Comparison of ENCODE assay signal across 8 mouse cellular contexts in the genomic region with DNA sequence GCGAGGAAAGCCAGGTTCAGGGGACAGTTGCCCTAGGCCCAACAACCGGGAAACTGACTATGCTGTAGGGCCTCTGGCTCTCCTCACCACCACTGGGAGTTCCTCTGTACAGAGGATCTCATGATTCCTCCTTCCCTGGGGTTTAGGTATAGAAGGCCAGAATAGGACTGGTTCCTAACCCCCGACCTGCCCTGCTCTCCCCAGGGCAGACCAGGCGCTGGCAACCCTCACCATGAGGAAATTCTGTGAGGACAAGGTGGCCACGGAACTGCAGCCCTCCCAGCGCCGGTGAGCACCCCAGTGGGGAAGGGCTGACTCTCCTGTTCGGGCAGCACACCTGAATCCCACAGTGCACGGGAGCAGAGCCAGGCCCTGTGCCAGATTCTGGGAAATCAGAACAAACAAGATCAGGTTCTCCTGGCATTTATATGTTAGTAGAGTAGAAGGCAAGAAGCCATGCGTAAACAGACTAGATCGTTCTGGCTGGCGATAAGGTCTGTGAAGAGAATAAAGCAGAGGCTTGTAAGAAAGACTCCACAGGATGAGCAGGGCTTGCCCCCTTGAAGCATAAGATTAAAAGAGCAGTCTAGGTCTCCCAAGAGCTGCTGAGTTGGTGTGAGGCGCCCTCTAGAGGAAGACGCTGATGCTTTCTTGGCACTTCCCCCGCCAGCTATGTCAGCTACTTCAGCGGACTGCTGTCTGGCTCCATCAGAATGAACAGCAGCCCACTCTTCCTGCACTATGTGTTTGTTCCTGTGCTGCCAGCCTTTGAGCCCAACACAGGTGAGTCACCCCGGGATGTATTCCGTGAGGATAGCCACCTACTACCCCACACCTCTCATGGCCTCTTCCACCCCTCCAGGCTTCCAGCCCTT. TPM values are rescaled to one million over a fixed set of nuclear protein-coding genes. Genes with fewer than 3 reads are reported as not detected.
DNase-seq lines count a peak whose midpoint lies in the region; ATAC-seq and TF ChIP-seq lines count a peak whose summit lies in the region.

No protein-coding gene starts in this region.

- no peak for TF ChIP-seq POLR2A in heart, adult 2 months (IDR thresholded peaks at IDR 0.05; ENCODE audit: insufficient read depth, low read depth, low read length)

- no peak overlapping the region for H3K4me2 ChIP-seq in kidney, embryonic 15.5 days
- no peak overlapping the region for H3K4me2 ChIP-seq in liver, embryonic 11.5 days
- H3K4me2 ChIP-seq in neural tube, embryonic 14.5 days (ENCODE audit: low read depth, low read length): no peak overlapping the region

- H3K27ac ChIP-seq in heart, adult 2 months: peak overlapping the region; percentile 22; the same call in 1 of the 2 replicates
- peak overlapping the region; percentile 58 for H3K27ac ChIP-seq in kidney, embryonic 15.5 days
- H3K27ac ChIP-seq in liver, embryonic 11.5 days (ENCODE audit: low read depth, low read length): no peak overlapping the region
- no peak overlapping the region for H3K27ac ChIP-seq in neural tube, embryonic 14.5 days (ENCODE audit: low read depth, low read length)

- no peaks in the 10 kb centered on the region for H3K79me2 ChIP-seq in heart, adult 2 months (replicated peaks; ENCODE audit: control insufficient read depth, insufficient read depth, low read length)

- WGBS in heart, adult 2 months: 41% methylated on average over 18 of the region's 18 CpGs
- WGBS in kidney, embryonic 15.5 days: 51% methylated on average over 18 of the region's 18 CpGs
- 56% methylated on average over 18 of the region's 18 CpGs for WGBS in liver, embryonic 11.5 days
- WGBS in neural tube, embryonic 14.5 days: 52% methylated on average over 18 of the region's 18 CpGs

- intact Hi-C loops in heart, adult 2 months (cut with DNase I): loop anchor here (2.0 to 10.0 kb wide), 2 partner anchors 38 to 296 kb away; partner anchors contain the start of gene Sp1

- H3K9me3 ChIP-seq in kidney, embryonic 15.5 days (replicated peaks): no peaks in the 10 kb centered on the region
- no peaks in the 10 kb centered on the region for H3K9me3 ChIP-seq in liver, embryonic 11.5 days (ENCODE audit: control insufficient read depth, low read length)
- H3K9me3 ChIP-seq in neural tube, embryonic 14.5 days (ENCODE audit: control insufficient read depth, low read length): no peaks in the 10 kb centered on the region

- peaks cover 41% of the 10 kb centered on the region for H3K36me3 ChIP-seq in heart, adult 2 months (ENCODE audit: control insufficient read depth, insufficient read depth, low read length)
- H3K36me3 ChIP-seq in kidney, embryonic 15.5 days: peaks cover 78% of the 10 kb centered on the region
- H3K36me3 ChIP-seq in liver, embryonic 11.5 days (ENCODE audit: control insufficient read depth, insufficient read depth, low read length): peaks cover 5% of the 10 kb centered on the region; the same call in 1 of the 2 replicates
- H3K36me3 ChIP-seq in neural tube, embryonic 14.5 days (ENCODE audit: control insufficient read depth, insufficient read depth, low read length): no peaks in the 10 kb centered on the region

- peak; percentile 88 for TF ChIP-seq CTCF in heart, adult 2 months (IDR thresholded peaks at IDR 0.05)

- peak; percentile 44 for ATAC-seq in activated CD4-positive, CD25-positive, alpha-beta regulatory T cell, adult 4 months
- peak; percentile 17; the same call in 1 of the 2 replicates for ATAC-seq in kidney, embryonic 15.5 days (replicated peaks; ENCODE audit: low FRiP score)
- ATAC-seq in liver, embryonic 11.5 days (replicated peaks; ENCODE audit: low FRiP score): no peak
- ATAC-seq in neural tube, embryonic 14.5 days (ENCODE audit: low read depth): no peak

- peak; percentile 62 for TF ChIP-seq EP300 in heart, adult 2 months (IDR thresholded peaks at IDR 0.05; ENCODE audit: insufficient read depth, low read depth, low read length)

- H3K9ac ChIP-seq in heart, adult 2 months (ENCODE audit: low read depth, low read length): 0 out of 2 replicates have a peak overlapping the region, but pooled peaks have one; percentile 20
- peak overlapping the region; percentile 35; the same call in 1 of the 2 replicates for H3K9ac ChIP-seq in kidney, embryonic 15.5 days
- no peak overlapping the region for H3K9ac ChIP-seq in liver, embryonic 11.5 days (ENCODE audit: low read depth, low read length)
- H3K9ac ChIP-seq in neural tube, embryonic 14.5 days (replicated peaks; ENCODE audit: low read depth, low read length): 0 out of 2 replicates have a peak overlapping the region, but pooled peaks have one; percentile 25

- peaks cover 26% of the 10 kb centered on the region for H3K4me1 ChIP-seq in heart, adult 2 months (ENCODE audit: control insufficient read depth, insufficient read depth, low read length)
- peaks cover 79% of the 10 kb centered on the region for H3K4me1 ChIP-seq in kidney, embryonic 15.5 days
- H3K4me1 ChIP-seq in liver, embryonic 11.5 days (replicated peaks; ENCODE audit: control insufficient read depth, insufficient read depth, low read length): peaks cover 22% of the 10 kb centered on the region
- no peaks in the 10 kb centered on the region for H3K4me1 ChIP-seq in neural tube, embryonic 14.5 days (ENCODE audit: control insufficient read depth, insufficient read depth, low read length)

- no peak overlapping the region for H3K4me3 ChIP-seq in heart, adult 2 months
- H3K4me3 ChIP-seq in kidney, embryonic 15.5 days (replicated peaks): no peak overlapping the region
- no peak overlapping the region for H3K4me3 ChIP-seq in liver, embryonic 11.5 days (ENCODE audit: low read depth, low read length)
- H3K4me3 ChIP-seq in neural tube, embryonic 14.5 days (ENCODE audit: low read depth, low read length): no peak overlapping the region

- H3K27me3 ChIP-seq in heart, adult 2 months (ENCODE audit: control insufficient read depth, insufficient read depth, low read length): no peaks in the 10 kb centered on the region
- H3K27me3 ChIP-seq in kidney, embryonic 15.5 days: no peaks in the 10 kb centered on the region
- peaks cover 10% of the 10 kb centered on the region for H3K27me3 ChIP-seq in liver, embryonic 11.5 days (replicated peaks; ENCODE audit: control insufficient read depth, insufficient read depth, low read length)
- peaks cover 18% of the 10 kb centered on the region for H3K27me3 ChIP-seq in neural tube, embryonic 14.5 days (ENCODE audit: control insufficient read depth, insufficient read depth, low read length)

- DNase-seq in CD4-positive, CD25-positive, alpha-beta regulatory T cell, adult 2 months (ENCODE audit: low read depth, low spot score): peak; percentile 90
- DNase-seq in embryo, embryonic 10 days (ENCODE audit: low spot score): peak; percentile 90
- DNase-seq in heart, adult 2 months: peak; percentile 79 to 80
- DNase-seq in liver, embryonic 11.5 days (ENCODE audit: low spot score): peak; percentile 55
- peak; percentile 61 to 80 for DNase-seq in thymus, postnatal 10 days (ENCODE audit: low spot score in 2 of 2)

RNA-seq across cellular contexts. Expression of gene Tns2, which starts 8.7 kb away (rescaled TPM):
- 1 to 10 TPM; 1.5 to 2.9 TPM for polyA plus RNA-seq in activated CD4-positive, CD25-positive, alpha-beta regulatory T cell, adult 4 months (2017; shearing (Covaris generic))
- total RNA-seq in heart, adult 2 months (2021): 100 to 1,000 TPM; 114 to 130 TPM
- polyA plus RNA-seq in heart, adult 2 months (2012; rRNA removed): 157 and 184 TPM in 2 replicates
- polyA plus RNA-seq in kidney, embryonic 15.5 days (2015; fragmentation: Nextera tagmentation; extraction: Ambion mirVana): 39.7 and 48.4 TPM in 2 replicates
- polyA plus RNA-seq in liver, embryonic 11.5 days (2014; fragmentation: Nextera tagmentation; extraction: Ambion mirVana): 13.2 and 17.8 TPM in 2 replicates
- polyA plus RNA-seq in neural tube, embryonic 14.5 days (2014; fragmentation: Nextera tagmentation; extraction: Ambion mirVana): 4.3 and 9.5 TPM in 2 replicates

RNA-seq across cellular contexts. Expression of gene Spryd3, which starts 27.1 kb away (rescaled TPM):
- 10 to 100 TPM; 19.5 to 42.0 TPM for polyA plus RNA-seq in activated CD4-positive, CD25-positive, alpha-beta regulatory T cell, adult 4 months (2017; shearing (Covaris generic))
- total RNA-seq in heart, adult 2 months (2021): 10 to 100 TPM; 13.4 to 14.2 TPM
- 23.1 and 24.2 TPM in 2 replicates for polyA plus RNA-seq in heart, adult 2 months (2012; rRNA removed)
- 18.0 and 18.4 TPM in 2 replicates for polyA plus RNA-seq in kidney, embryonic 15.5 days (2015; fragmentation: Nextera tagmentation; extraction: Ambion mirVana)
- polyA plus RNA-seq in liver, embryonic 11.5 days (2014; fragmentation: Nextera tagmentation; extraction: Ambion mirVana): 15.1 and 18.7 TPM in 2 replicates
- 59.6 and 61.8 TPM in 2 replicates for polyA plus RNA-seq in neural tube, embryonic 14.5 days (2014; fragmentation: Nextera tagmentation; extraction: Ambion mirVana)

RNA-seq across cellular contexts. Expression of gene Igfbp6, which starts 35.3 kb away (rescaled TPM):
- polyA plus RNA-seq in activated CD4-positive, CD25-positive, alpha-beta regulatory T cell, adult 4 months (2017; shearing (Covaris generic)): under 1 TPM in 1 of 2 experiments, not detected in 1; 0.81 TPM
- total RNA-seq in heart, adult 2 months (2021): 10 to 100 TPM; 28.9 to 31.7 TPM
- polyA plus RNA-seq in heart, adult 2 months (2012; rRNA removed): 47.6 and 56.1 TPM in 2 replicates
- polyA plus RNA-seq in kidney, embryonic 15.5 days (2015; fragmentation: Nextera tagmentation; extraction: Ambion mirVana): 31.0 and 33.6 TPM in 2 replicates
- polyA plus RNA-seq in liver, embryonic 11.5 days (2014; fragmentation: Nextera tagmentation; extraction: Ambion mirVana): 0.77 and 1.1 TPM in 2 replicates
- 0.74 and 1.7 TPM in 2 replicates for polyA plus RNA-seq in neural tube, embryonic 14.5 days (2014; fragmentation: Nextera tagmentation; extraction: Ambion mirVana)

RNA-seq across cellular contexts. Expression of gene Eif4b, which starts 35.3 kb away (rescaled TPM):
- polyA plus RNA-seq in activated CD4-positive, CD25-positive, alpha-beta regulatory T cell, adult 4 months (2017; shearing (Covaris generic)): 100 to 1,000 TPM in 1 of 2 experiments, 10 to 100 TPM in 1; 87.7 to 132 TPM
- total RNA-seq in heart, adult 2 months (2021): 100 to 1,000 TPM; 138 to 177 TPM
- 50.7 and 87.9 TPM in 2 replicates for polyA plus RNA-seq in heart, adult 2 months (2012; rRNA removed)
- 127 and 130 TPM in 2 replicates for polyA plus RNA-seq in kidney, embryonic 15.5 days (2015; fragmentation: Nextera tagmentation; extraction: Ambion mirVana)
- 154 and 162 TPM in 2 replicates for polyA plus RNA-seq in liver, embryonic 11.5 days (2014; fragmentation: Nextera tagmentation; extraction: Ambion mirVana)
- 77.6 and 96.9 TPM in 2 replicates for polyA plus RNA-seq in neural tube, embryonic 14.5 days (2014; fragmentation: Nextera tagmentation; extraction: Ambion mirVana)

RNA-seq across cellular contexts. Expression of gene Soat2, which starts 41.4 kb away (rescaled TPM):
- 1 to 10 TPM; 1.2 to 1.5 TPM for polyA plus RNA-seq in activated CD4-positive, CD25-positive, alpha-beta regulatory T cell, adult 4 months (2017; shearing (Covaris generic))
- total RNA-seq in heart, adult 2 months (2021): under 1 TPM in 1 of 2 experiments, not detected in 1; 0.09 TPM
- 0.12 and 0.16 TPM in 2 replicates for polyA plus RNA-seq in heart, adult 2 months (2012; rRNA removed)
- 0.33 and 1.1 TPM in 2 replicates for polyA plus RNA-seq in kidney, embryonic 15.5 days (2015; fragmentation: Nextera tagmentation; extraction: Ambion mirVana)
- 31.4 and 36.2 TPM in 2 replicates for polyA plus RNA-seq in liver, embryonic 11.5 days (2014; fragmentation: Nextera tagmentation; extraction: Ambion mirVana)
- polyA plus RNA-seq in neural tube, embryonic 14.5 days (2014; fragmentation: Nextera tagmentation; extraction: Ambion mirVana): not detected in 2 replicates

Comparison
In these comparisons a context has a peak if more than half of its experiments do, and no peak if none do; other contexts are left out.
1. ATAC-seq: peak in activated CD4-positive, CD25-positive, alpha-beta regulatory T cell, adult 4 months (single experiment) and kidney, embryonic 15.5 days (single experiment); none in liver, embryonic 11.5 days (single experiment) and neural tube, embryonic 14.5 days (single experiment).
2. H3K27ac ChIP-seq: peak in heart, adult 2 months (single experiment) and kidney, embryonic 15.5 days (single experiment); none in liver, embryonic 11.5 days (single experiment) and neural tube, embryonic 14.5 days (single experiment).
3. RNA of gene Igfbp6, which starts 35.3 kb away (polyA plus RNA-seq): 47.6 to 56.1 TPM in heart, adult 2 months and 31.0 to 33.6 TPM in kidney, embryonic 15.5 days; 0.77 to 1.1 TPM in liver, embryonic 11.5 days, 0.81 TPM in activated CD4-positive, CD25-positive, alpha-beta regulatory T cell, adult 4 months and 0.74 to 1.7 TPM in neural tube, embryonic 14.5 days; every median in the first group is over 10 times any median in the second.
4. Peak in every context shown above with its lines, with median percentiles within 50 percentile points of each other: DNase-seq.